Mouse (Mus musculus) liver, postnatal 0 days (tissue): Measurements from ENCODE around the gene Arrb1. TPM values are rescaled to one million over a fixed set of nuclear protein-coding genes. Genes with fewer than 3 reads are reported as not detected.
A peak's percentile ranks its signal among the peaks of the same experiment; 100 is the strongest.

Source experiments
- ATAC-seq: fragments of 200-750 bp; cut with Nextera tagmentation; 2 replicates; pipeline ENCODE4 v1.8.0; 2017; ENCODE audit warnings: mild to moderate bottlenecking, moderate library complexity
- DNase-seq: peaks from one replicate; pipeline ENCODE4 v3.0.0-alpha.2; 2016
- H3K27ac ChIP-seq: fragments of 300-500 bp; sonication (generic); 2 replicates; pipeline ENCODE4 v1.5.1; 2014; ENCODE audit warnings: antibody characterized with exemption, moderate library complexity, mild to moderate bottlenecking, low read depth
- H3K27me3 ChIP-seq: fragments of 300-500 bp; sonication (generic); 2 replicates; pipeline ENCODE4 v1.6.1; 2014; ENCODE audit warnings: low read length, control low read depth, mixed read lengths; ENCODE audit not compliant: insufficient read depth
- H3K36me3 ChIP-seq: fragments of 300-500 bp; sonication (generic); replicated peaks from 2 replicates; pipeline ENCODE4 v1.6.1; 2014; ENCODE audit warnings: mild to moderate bottlenecking, control low read depth, low read length, moderate library complexity, mixed read lengths; ENCODE audit not compliant: insufficient read depth
- H3K4me1 ChIP-seq: fragments of 300-500 bp; sonication (generic); 2 replicates; pipeline ENCODE4 v1.6.1; 2014; ENCODE audit warnings: antibody characterized with exemption, mild to moderate bottlenecking, control low read depth; ENCODE audit not compliant: insufficient read depth
- H3K4me2 ChIP-seq: fragments of 300-500 bp; sonication (generic); 2 replicates; pipeline ENCODE4 v1.6.1; 2014; ENCODE audit warnings: low read depth, mild to moderate bottlenecking, low read length, moderate library complexity, mixed read lengths
- H3K4me3 ChIP-seq: fragments of 300-500 bp; sonication (generic); 2 replicates; pipeline ENCODE4 v1.5.1; 2014; ENCODE audit warnings: low read depth, low read length
- H3K9ac ChIP-seq: fragments of 300-500 bp; sonication (generic); replicated peaks from 2 replicates; pipeline ENCODE4 v1.6.1; 2014; ENCODE audit warnings: mild to moderate bottlenecking, moderate library complexity
- H3K9me3 ChIP-seq: fragments of 300-500 bp; sonication (generic); 2 replicates; pipeline ENCODE4 v1.6.1; 2016; ENCODE audit warnings: mild to moderate bottlenecking, control low read depth, low read length, mixed read lengths
- CTCF ChIP-seq: sonication (generic); IDR thresholded peaks from 2 replicates; pipeline ENCODE4 v1.5.1; 2016; ENCODE audit warnings: antibody characterized with exemption, low read depth
- EP300 ChIP-seq: IDR thresholded peaks from 2 replicates; pipeline ENCODE4 v1.6.1; 2016; ENCODE audit warnings: antibody characterized with exemption, low read depth, mild to moderate bottlenecking
- WGBS: fragments of 180-500 bp; shearing (Covaris S2); extraction: QIAGEN DNeasy Blood & Tissue Kit; methylation state at CpG from one replicate; pipeline ENCODE4 v1.1.7; 2014; ENCODE audit not compliant: insufficient replicate concordance; 5-methylcytosine and 5-hydroxymethylcytosine counted together
- polyA plus RNA-seq: library from polyadenylated mRNA; unstranded; fragments of >200 nt; fragmentation: Nextera tagmentation; extraction: Ambion mirVana; gene quantifications from 2 replicates; pipeline ENCODE4 v1.2.1, GENCODE M21; 2015

Arrb1 gene
- polyA plus RNA-seq, 1 experiment from 2014 or later: 21.8 TPM

DNA sequence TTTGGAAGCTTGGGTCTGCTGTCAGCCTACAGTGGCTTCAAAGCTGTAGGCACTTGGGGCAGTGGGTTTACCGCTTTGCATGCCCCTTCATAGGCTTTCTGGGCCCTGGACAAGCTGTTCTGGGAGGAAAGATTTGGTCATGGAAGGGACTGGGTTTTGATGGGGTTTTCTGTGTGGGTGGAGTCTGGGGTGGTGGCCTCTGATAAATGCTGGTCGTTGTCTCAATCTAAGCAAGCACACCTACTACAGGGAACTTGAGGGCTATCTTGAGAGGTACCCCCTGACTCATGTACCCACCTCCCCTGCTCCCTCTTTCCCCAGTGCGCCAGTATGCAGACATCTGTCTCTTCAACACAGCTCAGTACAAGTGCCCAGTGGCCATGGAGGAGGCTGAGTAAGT, 57.4 kb downstream of the Arrb1 start:
- 46% methylated on average over 3 of the region's 3 CpGs for WGBS

DNA sequence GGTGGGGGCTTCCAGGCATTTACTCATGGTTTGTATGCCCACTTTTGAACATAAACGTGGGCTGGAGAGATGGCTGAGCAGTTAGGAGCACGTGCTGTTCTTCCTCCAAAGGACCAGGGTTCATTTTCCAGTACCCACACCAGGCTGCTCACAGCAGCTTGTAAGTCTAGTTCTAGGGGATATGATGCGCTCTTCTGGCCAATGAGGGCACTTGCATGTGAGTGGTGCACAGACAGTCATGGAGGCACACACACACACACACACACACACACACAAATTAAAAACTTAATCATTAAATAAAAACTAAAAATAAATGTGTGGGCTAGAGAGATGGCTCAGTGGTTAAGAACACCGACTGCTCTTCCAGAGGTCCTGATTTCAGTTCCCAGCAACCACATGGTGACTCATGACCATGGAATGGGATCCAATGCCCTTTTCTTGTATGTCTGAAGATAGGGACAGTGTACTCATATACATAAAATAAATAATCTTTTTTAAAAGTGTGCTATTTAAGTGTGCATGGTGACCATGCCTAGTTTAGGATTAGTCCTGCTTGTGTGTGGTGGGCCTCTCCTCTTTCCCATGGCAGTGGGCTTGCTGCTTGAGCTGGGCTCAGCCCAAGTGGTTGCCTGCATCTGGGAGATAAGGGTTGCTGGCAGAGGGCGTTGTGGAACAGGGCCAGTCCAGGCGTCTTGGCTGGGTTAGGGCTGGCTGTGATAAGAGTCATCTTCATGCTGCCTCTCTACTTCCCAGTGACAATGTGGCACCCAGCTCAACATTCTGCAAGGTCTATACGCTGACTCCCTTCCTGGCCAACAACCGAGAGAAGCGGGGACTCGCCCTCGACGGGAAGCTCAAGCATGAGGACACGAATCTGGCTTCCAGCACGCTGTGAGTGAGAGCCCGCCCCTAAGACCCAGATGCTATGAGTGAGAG, 58.9 kb downstream of the Arrb1 start:
- Histone ChIP-seq H3K27ac (peak overlapping the region; percentile 94), H3K4me1 (peaks cover 35% of the 10 kb centered on the region), H3K36me3 (peaks cover 65% of the 10 kb centered on the region), H3K4me2 (peak overlapping the region; percentile 73), H3K9me3 (no peaks in the 10 kb centered on the region), H3K4me3 (peak overlapping the region; percentile 63), H3K27me3 (no peaks in the 10 kb centered on the region), H3K9ac (peak overlapping the region; percentile 75)
- ATAC-seq: peak; percentile 93
- TF ChIP-seq EP300: peak; percentile 97
- peak; percentile 29 for TF ChIP-seq CTCF
- WGBS: 60% methylated on average over 15 of the region's 15 CpGs
- peak; percentile 87 for DNase-seq

More for the DNA sequence above, 57.4 kb downstream of the Arrb1 start:
- Histone ChIP-seq H3K9me3 (no peaks in the 10 kb centered on the region), H3K4me1 (peaks cover 32% of the 10 kb centered on the region), H3K4me3 (no peak overlapping the region), H3K27ac (peak overlapping the region; percentile 94), H3K4me2 (peak overlapping the region; percentile 62), H3K36me3 (peaks cover 60% of the 10 kb centered on the region), H3K9ac (0 out of 2 replicates have a peak overlapping the region, but pooled peaks have one; percentile 6), H3K27me3 (no peaks in the 10 kb centered on the region)
- ATAC-seq (no peak), DNase-seq (no peak)
- TF ChIP-seq CTCF: no peak
- TF ChIP-seq EP300: peak; percentile 85

DNA sequence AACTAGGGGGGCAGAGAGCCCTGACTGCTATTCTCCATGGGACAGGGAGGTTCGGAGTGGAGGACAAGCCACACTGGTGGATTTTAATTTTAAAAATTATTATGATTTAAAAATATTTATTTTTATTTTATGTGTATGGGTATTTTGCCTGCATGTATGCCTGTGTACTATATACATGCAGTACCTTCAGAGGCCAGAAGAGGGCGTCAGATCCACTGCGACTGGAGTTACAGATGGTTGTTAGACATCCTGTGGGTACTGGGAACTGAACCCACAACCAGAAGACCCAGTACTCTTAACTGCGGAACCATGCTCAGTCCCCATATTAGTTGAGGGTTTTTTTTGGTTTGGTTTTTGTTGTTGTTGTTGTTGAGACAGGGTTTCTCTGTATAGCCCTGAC, 63.5 kb downstream of the Arrb1 start:
- H3K36me3 ChIP-seq: peaks cover 88% of the 10 kb centered on the region
- H3K9me3 ChIP-seq: no peaks in the 10 kb centered on the region
- 74% methylated on average over 4 of the region's 4 CpGs for WGBS
- peak overlapping the region; percentile 73; the same call in 1 of the 2 replicates for H3K4me2 ChIP-seq
- ATAC-seq (no peak), DNase-seq (no peak)
- TF ChIP-seq EP300 (no peak), CTCF (peak; percentile 65)
- peaks cover 9% of the 10 kb centered on the region for H3K4me1 ChIP-seq
- H3K27me3 ChIP-seq: no peaks in the 10 kb centered on the region
- H3K27ac ChIP-seq: no peak overlapping the region
- no peak overlapping the region for H3K9ac ChIP-seq
- H3K4me3 ChIP-seq: no peak overlapping the region; the same call in 1 of the 2 replicates

DNA sequence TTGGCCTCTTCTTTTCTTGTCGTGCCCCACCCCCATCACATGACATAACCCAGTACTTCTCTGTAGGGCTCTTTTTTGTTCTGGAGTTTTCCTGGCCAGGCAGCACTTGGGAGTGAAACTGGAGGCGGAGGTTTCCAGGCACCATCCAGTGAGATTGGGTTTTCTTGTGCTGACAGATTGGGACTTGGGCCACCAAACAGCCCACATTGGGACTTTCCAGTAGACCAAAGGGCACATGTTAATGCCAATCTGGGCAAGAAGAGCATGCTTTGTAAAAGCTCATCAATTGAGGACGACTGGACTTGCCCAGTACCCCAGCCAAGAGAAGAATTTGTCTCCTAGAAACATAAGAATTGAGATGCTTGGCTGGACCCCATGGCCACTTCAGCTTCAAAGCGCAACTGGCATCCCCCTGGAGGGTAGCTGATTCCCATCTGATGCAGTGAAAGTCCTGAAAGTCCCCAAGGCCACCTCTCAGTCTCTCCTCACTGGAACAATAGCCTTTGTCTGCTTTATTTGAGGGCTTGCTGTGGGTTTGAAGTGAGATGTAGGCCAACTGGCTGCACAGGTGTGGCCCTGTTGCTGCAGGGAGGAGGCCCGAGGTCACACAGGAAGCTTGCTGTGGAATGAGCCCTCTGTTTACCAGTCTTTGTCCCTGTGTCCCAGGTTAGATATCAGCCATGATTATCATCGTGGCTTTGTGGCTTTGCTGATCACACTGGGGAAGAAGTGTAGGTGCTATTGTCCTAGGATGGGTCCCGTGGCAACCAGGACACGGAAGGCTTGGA, 68.8 kb downstream of the Arrb1 start:
- DNase-seq (no peak), ATAC-seq (no peak)
- Histone ChIP-seq H3K9ac (no peak overlapping the region), H3K27me3 (no peaks in the 10 kb centered on the region), H3K4me2 (no peak overlapping the region), H3K4me3 (no peak overlapping the region), H3K9me3 (no peaks in the 10 kb centered on the region), H3K4me1 (no peaks in the 10 kb centered on the region), H3K36me3 (peaks cover 56% of the 10 kb centered on the region), H3K27ac (no peak overlapping the region)
- no peak for TF ChIP-seq CTCF
- no peak for TF ChIP-seq EP300
- WGBS: 78% methylated on average over 8 of the region's 8 CpGs

DNA sequence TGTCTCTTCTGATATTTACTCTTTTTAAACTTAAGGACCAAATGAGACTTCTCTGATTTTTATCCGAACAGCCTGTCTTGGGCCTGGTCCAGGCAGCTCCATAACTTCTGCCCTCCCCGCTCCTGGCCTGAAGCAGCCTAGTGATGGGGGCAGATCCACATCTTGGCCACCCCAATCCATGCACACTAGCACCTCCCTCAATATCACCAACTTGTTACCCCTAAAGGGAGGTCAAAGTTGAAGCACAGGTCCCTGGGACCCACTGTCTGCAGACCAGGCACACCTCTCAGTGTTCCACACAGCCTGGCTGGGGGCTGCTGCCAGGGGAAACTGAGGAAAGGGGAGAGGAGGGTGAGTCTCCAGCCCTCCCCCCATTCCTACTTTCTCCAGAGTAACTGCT, 69.8 kb downstream of the Arrb1 start:
- Histone ChIP-seq H3K4me2 (no peak overlapping the region), H3K9me3 (no peaks in the 10 kb centered on the region), H3K27me3 (no peaks in the 10 kb centered on the region), H3K9ac (no peak overlapping the region), H3K4me3 (no peak overlapping the region), H3K27ac (no peak overlapping the region), H3K4me1 (no peaks in the 10 kb centered on the region), H3K36me3 (peaks cover 46% of the 10 kb centered on the region)
- 79% methylated on average over 2 of the region's 2 CpGs for WGBS
- TF ChIP-seq CTCF (no peak), EP300 (no peak)
- no peak for ATAC-seq
- no peak for DNase-seq

DNA sequence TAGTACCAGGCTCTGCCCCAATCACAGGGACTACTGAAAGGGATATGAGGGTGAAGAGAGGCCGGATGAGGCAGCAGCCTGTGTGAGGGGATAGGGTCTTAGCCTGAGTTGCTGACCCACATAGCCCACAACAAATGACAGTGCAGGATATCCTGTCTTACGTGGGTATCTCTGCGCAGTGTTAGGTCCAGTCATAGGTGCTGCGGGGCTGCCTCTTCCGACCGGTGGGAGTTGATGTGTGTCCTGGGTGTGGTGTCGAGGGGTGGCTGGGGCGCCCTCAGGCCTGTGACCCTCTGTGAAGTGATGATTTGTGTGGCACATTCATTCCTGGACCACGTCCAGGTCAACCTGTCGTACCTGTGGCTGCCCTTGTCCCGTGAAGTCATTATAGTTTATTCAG, 71.0 kb downstream of the Arrb1 start:
- Histone ChIP-seq H3K9me3 (no peaks in the 10 kb centered on the region), H3K27me3 (no peaks in the 10 kb centered on the region), H3K9ac (no peak overlapping the region), H3K4me2 (no peak overlapping the region), H3K4me3 (no peak overlapping the region), H3K27ac (no peak overlapping the region), H3K4me1 (no peaks in the 10 kb centered on the region), H3K36me3 (peaks cover 34% of the 10 kb centered on the region)
- no peak for ATAC-seq
- WGBS: 86% methylated on average over 11 of the region's 11 CpGs
- TF ChIP-seq EP300: no peak
- no peak for TF ChIP-seq CTCF
- no peak for DNase-seq
